Mouse (Mus musculus): ENCODE measurements around the gene Npl.

DNA sequence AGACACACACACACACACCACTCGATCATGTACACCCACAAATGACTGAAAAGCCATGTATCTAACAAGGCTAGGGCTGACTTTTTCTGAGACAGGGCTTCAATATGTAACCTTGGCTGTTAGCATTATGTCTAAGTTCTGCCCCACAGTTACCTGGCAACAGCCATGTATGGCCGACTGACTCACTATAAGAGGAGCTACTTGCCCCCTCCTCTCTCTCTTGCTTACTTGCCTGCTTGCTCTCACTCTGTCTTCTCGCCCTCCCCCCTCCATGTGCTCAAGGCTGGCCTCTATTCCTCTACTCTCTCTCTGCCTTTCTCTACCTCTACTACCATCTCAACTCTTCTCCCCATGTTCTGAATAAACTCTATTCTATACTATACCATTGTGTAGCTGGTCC lies 9.1 kb downstream of the Npl start:
- TF ChIP-seq POLR2A (IDR thresholded peaks at IDR 0.05; ENCODE audit: extremely low read depth, insufficient read depth, low read length) (no peak), CTCF (IDR thresholded peaks at IDR 0.05; ENCODE audit: low read depth, low read length) (no peak)

Measured in liver, adult 2 months (tissue).